Mouse (Mus musculus): ENCODE results near the gene Panx2. TPM values are rescaled to one million over a fixed set of nuclear protein-coding genes. Genes with fewer than 3 reads are reported as not detected.

The Panx2 gene
- total and polyA plus RNA-seq, 3 experiments: not detected

GRCm38 (mm10) chr15:89058736-89059135 lies 798 bp upstream of the Panx2 start:
- in situ Hi-C loops (cut with MboI; ENCODE audit: low pct_ligation_motif_present, low pct_unique_long_range_greater_than_20kb, low sequenced_read_pairs): loop anchor here (25.0 kb wide), 1 partner anchor 96 kb away; the partner anchor contains the start of gene Ttll8
- Histone ChIP-seq H3K4me2 (ENCODE audit: insufficient read depth, low read depth, poor library complexity, severe bottlenecking) (no peak overlapping the region), H3K4me1 (ENCODE audit: control insufficient read depth in 1 of 2, insufficient read depth in 2 of 2) (no peaks in the 10 kb centered on the region), H3K36me3 (replicated peaks in 1 of 2; ENCODE audit: control insufficient read depth in 1 of 2, insufficient read depth in 1 of 2, low read length in 1 of 2) (no peaks in the 10 kb centered on the region), H3K9ac (ENCODE audit: insufficient read depth, low read depth) (no peak overlapping the region), H3K9me3 (replicated peaks; ENCODE audit: low read length) (peaks cover 6% of the 10 kb centered on the region), H3K27ac (ENCODE audit: insufficient read depth, low read depth) (no peak overlapping the region), H3K4me3 (replicated peaks in 1 of 3; ENCODE audit: low read depth in 2 of 3, low read length in 2 of 3, poor library complexity in 1 of 3) (no peak overlapping the region), H3K27me3 (replicated peaks) (peaks cover 85% of the 10 kb centered on the region), H3K79me2 (replicated peaks; ENCODE audit: control insufficient read depth, extremely low read depth, insufficient read depth, poor library complexity, severe bottlenecking) (no peaks in the 10 kb centered on the region)
- dilution Hi-C loops (cut with MboI; ENCODE audit: extremely low pct_ligation_motif_present, extremely low pct_unique_long_range_greater_than_20kb, low sequenced_read_pairs): no loop called here
- TF ChIP-seq USF2 (conservative IDR thresholded peaks at IDR 0.05; ENCODE audit: low read depth, low read length) (no peak), CHD2 (IDR thresholded peaks at IDR 0.05; ENCODE audit: low read length) (no peak), TBP (conservative IDR thresholded peaks at IDR 0.05; ENCODE audit: low read depth, low read length) (no peak), ZMIZ1 (IDR thresholded peaks at IDR 0.05; ENCODE audit: low read depth, low read length) (no peak), EP300 (IDR thresholded peaks at IDR 0.05; ENCODE audit: low read length) (no peak), CTCF (conservative IDR thresholded peaks at IDR 0.05 in 1 of 2, IDR thresholded peaks at IDR 0.05 in 1 of 2; ENCODE audit: low read depth in 2 of 2, low read length in 2 of 2) (no peak), ZKSCAN1 (IDR thresholded peaks at IDR 0.05; ENCODE audit: borderline replicate concordance, low read depth, low read length) (no peak), E2F4 (IDR thresholded peaks at IDR 0.05; ENCODE audit: insufficient replicate concordance, low read depth, low read length) (no peak), RCOR1 (conservative IDR thresholded peaks at IDR 0.05; ENCODE audit: low read depth, low read length) (no peak), POLR2AphosphoS2 (IDR thresholded peaks at IDR 0.05; ENCODE audit: low read depth, low read length) (no peak), UBTF (IDR thresholded peaks at IDR 0.05; ENCODE audit: low read depth, low read length) (no peak)
- DNase-seq (ENCODE audit: extremely low read depth): no peak

- no peak for DNase-seq (ENCODE audit: extremely low read depth)
- peaks cover 83% of the 10 kb centered on the region for H3K27me3 ChIP-seq (replicated peaks)
- TF ChIP-seq E2F4 (IDR thresholded peaks at IDR 0.05; ENCODE audit: insufficient replicate concordance, low read depth, low read length): no peak
- no peak for TF ChIP-seq MAFK (IDR thresholded peaks at IDR 0.05; ENCODE audit: insufficient replicate concordance, low read length)
- TF ChIP-seq ZNF384 (IDR thresholded peaks at IDR 0.05; ENCODE audit: low read depth, low read length): no peak
- TF ChIP-seq NELFE (IDR thresholded peaks at IDR 0.05; ENCODE audit: low read depth, low read length): no peak
- no peak for TF ChIP-seq MYC (IDR thresholded peaks at IDR 0.05; ENCODE audit: low read depth, low read length)
- TF ChIP-seq JUND (conservative IDR thresholded peaks at IDR 0.05; ENCODE audit: low read depth, low read length): no peak
- TF ChIP-seq TBP (conservative IDR thresholded peaks at IDR 0.05; ENCODE audit: low read depth, low read length): no peak
- TF ChIP-seq SIN3A (IDR thresholded peaks at IDR 0.05; ENCODE audit: low read length): no peak
- no peak for TF ChIP-seq KAT2A (IDR thresholded peaks at IDR 0.05; ENCODE audit: insufficient replicate concordance, low read length)
- TF ChIP-seq ZKSCAN1 (IDR thresholded peaks at IDR 0.05; ENCODE audit: borderline replicate concordance, low read depth, low read length): no peak
- TF ChIP-seq ETS1 (conservative IDR thresholded peaks at IDR 0.05; ENCODE audit: low read depth, low read length): no peak
- no peak for TF ChIP-seq CHD2 (IDR thresholded peaks at IDR 0.05; ENCODE audit: low read length)
- no peak for TF ChIP-seq ZC3H11A (IDR thresholded peaks at IDR 0.05; ENCODE audit: low read depth, low read length)
- no peak for TF ChIP-seq POLR2A (IDR thresholded peaks at IDR 0.05; ENCODE audit: low read depth, low read length)
- TF ChIP-seq MXI1 (IDR thresholded peaks at IDR 0.05; ENCODE audit: low read depth, low read length): no peak
- TF ChIP-seq ZMIZ1 (IDR thresholded peaks at IDR 0.05; ENCODE audit: low read depth, low read length): no peak
- no peak for TF ChIP-seq MEF2A (IDR thresholded peaks at IDR 0.05; ENCODE audit: borderline replicate concordance, low read depth, low read length)
- no peak for TF ChIP-seq IRF4 (IDR thresholded peaks at IDR 0.05; ENCODE audit: low read depth, low read length)
- TF ChIP-seq BHLHE40 (IDR thresholded peaks at IDR 0.05; ENCODE audit: low read depth, low read length): no peak
- H3K27ac ChIP-seq (ENCODE audit: insufficient read depth, low read depth): no peak overlapping the region
- H3K4me3 ChIP-seq (replicated peaks in 1 of 3; ENCODE audit: low read depth in 2 of 3, low read length in 2 of 3, poor library complexity in 1 of 3): no peak overlapping the region
- H3K9ac ChIP-seq (ENCODE audit: insufficient read depth, low read depth): no peak overlapping the region
- H3K9me3 ChIP-seq (replicated peaks; ENCODE audit: low read length): peaks cover 6% of the 10 kb centered on the region
- dilution Hi-C loops (cut with MboI; ENCODE audit: extremely low pct_ligation_motif_present, extremely low pct_unique_long_range_greater_than_20kb, low sequenced_read_pairs): no loop called here
- H3K79me2 ChIP-seq (replicated peaks; ENCODE audit: control insufficient read depth, extremely low read depth, insufficient read depth, poor library complexity, severe bottlenecking): no peaks in the 10 kb centered on the region
- in situ Hi-C loops (cut with MboI; ENCODE audit: low pct_ligation_motif_present, low pct_unique_long_range_greater_than_20kb, low sequenced_read_pairs): loop anchor here (25.0 kb wide), 1 partner anchor 98 kb away; the partner anchor contains the start of gene Ttll8
- no peaks in the 10 kb centered on the region for H3K36me3 ChIP-seq (replicated peaks in 1 of 2; ENCODE audit: control insufficient read depth in 1 of 2, insufficient read depth in 1 of 2, low read length in 1 of 2)
- H3K4me2 ChIP-seq (ENCODE audit: insufficient read depth, low read depth, poor library complexity, severe bottlenecking): no peak overlapping the region
- H3K4me1 ChIP-seq (ENCODE audit: control insufficient read depth in 1 of 2, insufficient read depth in 2 of 2): no peaks in the 10 kb centered on the region
Measured at GRCm38 (mm10) chr15:89060032-89060681, 623 bp downstream of the Panx2 start.
